Mouse (Mus musculus): ENCODE results near the gene Gm8127. TPM values are rescaled to one million over a fixed set of nuclear protein-coding genes. Genes with fewer than 3 reads are reported as not detected.
"Not testable (repeated sequence)": the region's sequence is repeated elsewhere in the genome, so short reads cannot be mapped to it uniquely, and the experiment has no call there.

Gene Gm8127
- total RNA-seq (2014; fragmentation: Nextera tagmentation) (not detected in 2 replicates), total RNA-seq (2017) (not detected in 2 replicates), polyA plus RNA-seq (2012) (not detected in 2 replicates)

DNA sequence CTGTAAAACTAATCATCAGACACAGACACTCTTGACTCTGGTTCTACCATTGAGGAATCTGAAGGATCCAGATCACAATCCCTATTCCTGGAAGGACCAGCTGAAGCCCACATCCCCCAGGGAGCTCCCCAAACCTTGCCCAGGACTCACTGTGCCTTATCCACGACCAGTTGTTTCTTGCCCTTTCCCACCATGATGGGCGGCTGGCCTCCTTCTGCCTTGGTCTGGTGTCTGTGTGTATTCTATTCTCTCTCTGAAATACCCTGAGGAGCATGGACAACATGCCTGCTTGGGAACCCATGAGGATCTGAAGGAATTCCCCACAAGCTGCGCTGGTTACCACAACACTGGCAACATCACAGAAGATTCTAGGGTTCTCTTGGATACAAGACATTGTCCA lies at the start of gene Gm8127:
Gene Gm8127, minus strand, starts transcription at position 330 of the 400 bp plus-strand sequence.
- H3K4me3 ChIP-seq (ENCODE audit: low read depth, low read length); ATAC-seq (ENCODE audit: extremely low read depth, insufficient number of reproducible peaks, low FRiP score, poor library complexity, severe bottlenecking); DNase-seq (ENCODE audit: low spot score); H3K4me1 ChIP-seq (ENCODE audit: insufficient read depth, low read depth, low read length); H3K36me3 ChIP-seq (replicated peaks); H3K9me3 ChIP-seq (replicated peaks); H3K27me3 ChIP-seq (ENCODE audit: insufficient read depth, low read length): not testable (repeated sequence)

DNA sequence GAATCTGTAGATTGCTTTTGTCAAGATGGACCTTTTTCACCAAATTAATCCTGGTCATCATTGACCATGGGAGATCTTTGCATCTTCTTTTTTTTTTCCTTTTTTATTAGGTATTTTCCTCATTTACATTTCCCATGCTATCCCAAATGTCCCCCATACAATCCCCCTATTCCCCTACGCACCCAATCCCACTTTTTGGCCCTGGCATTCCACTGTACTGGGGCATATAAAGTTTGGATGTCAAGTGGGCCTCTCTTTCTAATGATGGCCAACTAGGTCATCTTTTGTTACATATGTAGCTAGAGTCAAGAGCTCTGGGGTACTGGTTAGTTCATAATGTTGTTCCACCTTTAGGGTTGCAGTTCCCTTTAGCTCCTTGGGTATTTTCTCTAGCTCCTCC lies 44.0 kb upstream of the Gm8127 start:
- not testable (repeated sequence) for H3K4me1 ChIP-seq (ENCODE audit: insufficient read depth, low read depth, low read length); DNase-seq (ENCODE audit: low spot score); H3K9me3 ChIP-seq (replicated peaks); H3K4me3 ChIP-seq (ENCODE audit: low read depth, low read length); H3K27me3 ChIP-seq (ENCODE audit: insufficient read depth, low read length); H3K36me3 ChIP-seq (replicated peaks); ATAC-seq (ENCODE audit: extremely low read depth, insufficient number of reproducible peaks, low FRiP score, poor library complexity, severe bottlenecking)

DNA sequence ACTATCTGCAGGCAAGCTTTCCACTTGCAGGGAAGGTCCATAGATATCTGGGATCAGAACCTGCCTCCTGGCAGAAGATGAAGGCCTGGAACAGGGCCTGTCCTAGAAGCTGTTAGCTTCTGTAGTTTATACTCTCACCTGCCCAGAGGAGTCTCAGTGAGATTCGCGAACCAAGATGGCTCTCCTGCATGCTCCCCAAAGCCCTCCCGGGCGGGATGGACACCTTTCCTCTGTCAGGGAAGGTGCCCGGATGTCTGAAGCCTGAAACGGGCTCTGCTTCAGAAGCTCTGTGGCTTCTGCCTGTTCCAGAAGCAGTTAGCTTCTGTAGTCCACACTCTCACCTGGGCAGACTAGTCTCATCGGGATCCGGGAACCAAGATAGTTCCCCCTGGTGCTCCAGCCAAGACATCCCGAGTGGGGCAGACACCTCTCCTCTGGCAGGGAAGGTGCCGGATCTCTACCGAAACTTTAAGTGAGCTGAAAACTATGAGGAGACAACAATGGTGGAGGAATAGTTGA lies 37.8 kb upstream of the Gm8127 start:
- H3K4me3 ChIP-seq (ENCODE audit: low read depth, low read length); DNase-seq (ENCODE audit: low spot score); H3K9me3 ChIP-seq (replicated peaks); H3K36me3 ChIP-seq (replicated peaks); H3K4me1 ChIP-seq (ENCODE audit: insufficient read depth, low read depth, low read length); ATAC-seq (ENCODE audit: extremely low read depth, insufficient number of reproducible peaks, low FRiP score, poor library complexity, severe bottlenecking); H3K27me3 ChIP-seq (ENCODE audit: insufficient read depth, low read length): not testable (repeated sequence)

- ATAC-seq (ENCODE audit: extremely low read depth, insufficient number of reproducible peaks, low FRiP score, poor library complexity, severe bottlenecking); H3K27me3 ChIP-seq (ENCODE audit: insufficient read depth, low read length); H3K4me1 ChIP-seq (ENCODE audit: insufficient read depth, low read depth, low read length); H3K9me3 ChIP-seq (replicated peaks); DNase-seq (ENCODE audit: low spot score); H3K36me3 ChIP-seq (replicated peaks); H3K4me3 ChIP-seq (ENCODE audit: low read depth, low read length): not testable (repeated sequence)
These were observed 35.0 kb upstream of the Gm8127 start for GRCm38 (mm10) chr14:43328603-43329002.

- H3K36me3 ChIP-seq (replicated peaks); H3K4me1 ChIP-seq (ENCODE audit: insufficient read depth, low read depth, low read length); H3K4me3 ChIP-seq (ENCODE audit: low read depth, low read length); H3K9me3 ChIP-seq (replicated peaks); ATAC-seq (ENCODE audit: extremely low read depth, insufficient number of reproducible peaks, low FRiP score, poor library complexity, severe bottlenecking); H3K27me3 ChIP-seq (ENCODE audit: insufficient read depth, low read length); DNase-seq (ENCODE audit: low spot score): not testable (repeated sequence)
These were observed 25.9 kb upstream of the Gm8127 start for GRCm38 (mm10) chr14:43319516-43319915.

DNA sequence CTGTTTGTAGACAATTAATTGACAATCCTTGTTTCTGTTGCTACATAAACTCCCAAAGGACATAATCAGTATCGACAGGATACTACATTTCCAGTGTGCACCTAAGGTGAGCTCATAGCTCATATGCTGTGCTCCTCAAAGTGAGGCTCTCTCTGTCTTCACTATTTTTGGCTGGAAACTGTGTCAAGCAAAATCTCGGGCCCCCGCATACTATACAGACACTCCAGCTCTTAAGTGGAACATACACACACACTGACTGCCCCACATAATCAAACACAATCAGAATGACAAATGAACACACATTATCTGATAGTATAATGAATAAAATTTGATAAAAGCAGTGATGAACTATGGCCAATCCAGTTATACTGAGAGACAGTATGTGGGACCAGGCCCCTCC lies 15.0 kb downstream of the Gm8127 start:
- not testable (repeated sequence) for ATAC-seq (ENCODE audit: extremely low read depth, insufficient number of reproducible peaks, low FRiP score, poor library complexity, severe bottlenecking); H3K36me3 ChIP-seq (replicated peaks); H3K9me3 ChIP-seq (replicated peaks); DNase-seq (ENCODE audit: low spot score); H3K4me3 ChIP-seq (ENCODE audit: low read depth, low read length); H3K4me1 ChIP-seq (ENCODE audit: insufficient read depth, low read depth, low read length); H3K27me3 ChIP-seq (ENCODE audit: insufficient read depth, low read length)

DNA sequence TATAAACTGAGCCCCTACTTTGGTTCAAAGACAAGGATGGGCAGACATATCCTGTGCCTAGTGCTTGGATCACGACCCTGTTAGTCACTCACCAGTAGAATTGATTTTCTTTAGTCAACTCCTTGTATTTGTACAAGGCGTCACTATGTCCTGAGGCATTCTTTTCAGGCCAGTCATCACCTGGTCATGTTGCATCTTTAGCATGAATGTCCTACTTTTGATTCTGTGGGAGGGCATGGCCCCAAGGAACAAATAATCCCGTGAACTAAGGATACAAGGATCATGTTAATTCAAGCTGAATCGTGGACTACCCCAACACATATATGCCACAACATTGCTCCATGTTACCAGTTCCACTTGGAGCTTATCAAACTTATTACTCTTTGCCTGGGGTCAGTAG lies 15.5 kb downstream of the Gm8127 start:
- not testable (repeated sequence) for H3K27me3 ChIP-seq (ENCODE audit: insufficient read depth, low read length); H3K9me3 ChIP-seq (replicated peaks); DNase-seq (ENCODE audit: low spot score); H3K4me1 ChIP-seq (ENCODE audit: insufficient read depth, low read depth, low read length); ATAC-seq (ENCODE audit: extremely low read depth, insufficient number of reproducible peaks, low FRiP score, poor library complexity, severe bottlenecking); H3K4me3 ChIP-seq (ENCODE audit: low read depth, low read length); H3K36me3 ChIP-seq (replicated peaks)

DNA sequence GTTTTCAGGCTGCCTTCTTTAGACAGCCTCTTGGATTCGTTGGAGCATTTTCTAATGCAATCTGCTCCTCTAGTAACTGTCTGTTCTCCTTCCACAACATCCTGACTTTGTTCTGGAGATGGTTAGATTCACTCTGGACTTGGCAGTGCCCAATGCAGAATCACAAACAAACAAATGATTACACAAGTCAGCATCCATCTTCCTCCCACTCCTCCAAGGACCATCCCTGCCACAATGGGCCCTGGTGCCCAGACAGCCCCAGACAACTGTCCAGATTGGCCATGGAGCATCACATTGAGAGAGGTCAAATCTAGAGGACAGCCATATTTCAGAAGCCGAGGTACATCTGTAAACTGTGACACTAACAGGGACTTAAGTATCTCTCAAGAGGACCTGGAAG lies 16.2 kb downstream of the Gm8127 start:
- H3K36me3 ChIP-seq (replicated peaks); H3K27me3 ChIP-seq (ENCODE audit: insufficient read depth, low read length); DNase-seq (ENCODE audit: low spot score); H3K9me3 ChIP-seq (replicated peaks); H3K4me1 ChIP-seq (ENCODE audit: insufficient read depth, low read depth, low read length); ATAC-seq (ENCODE audit: extremely low read depth, insufficient number of reproducible peaks, low FRiP score, poor library complexity, severe bottlenecking); H3K4me3 ChIP-seq (ENCODE audit: low read depth, low read length): not testable (repeated sequence)

DNA sequence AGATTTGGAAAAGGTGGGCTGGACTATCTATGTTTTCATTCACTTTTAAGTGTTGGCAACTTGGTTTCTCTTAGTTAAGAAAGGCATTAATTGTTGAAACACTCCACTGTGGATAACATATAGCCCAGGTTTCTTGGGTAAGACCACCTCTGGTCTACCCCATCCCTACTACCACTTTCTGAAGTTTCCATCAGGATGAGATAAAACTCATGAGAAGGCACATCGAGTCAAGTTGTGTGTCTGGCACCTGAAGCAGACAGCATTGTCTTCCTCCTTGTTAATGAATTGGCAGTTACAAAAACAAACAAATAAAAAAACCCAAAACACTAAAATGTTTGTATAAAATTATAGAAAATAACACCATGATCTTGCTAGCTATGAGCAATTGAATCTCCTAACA lies 17.9 kb downstream of the Gm8127 start:
- H3K36me3 ChIP-seq (replicated peaks); DNase-seq (ENCODE audit: low spot score): not testable (repeated sequence)

DNA sequence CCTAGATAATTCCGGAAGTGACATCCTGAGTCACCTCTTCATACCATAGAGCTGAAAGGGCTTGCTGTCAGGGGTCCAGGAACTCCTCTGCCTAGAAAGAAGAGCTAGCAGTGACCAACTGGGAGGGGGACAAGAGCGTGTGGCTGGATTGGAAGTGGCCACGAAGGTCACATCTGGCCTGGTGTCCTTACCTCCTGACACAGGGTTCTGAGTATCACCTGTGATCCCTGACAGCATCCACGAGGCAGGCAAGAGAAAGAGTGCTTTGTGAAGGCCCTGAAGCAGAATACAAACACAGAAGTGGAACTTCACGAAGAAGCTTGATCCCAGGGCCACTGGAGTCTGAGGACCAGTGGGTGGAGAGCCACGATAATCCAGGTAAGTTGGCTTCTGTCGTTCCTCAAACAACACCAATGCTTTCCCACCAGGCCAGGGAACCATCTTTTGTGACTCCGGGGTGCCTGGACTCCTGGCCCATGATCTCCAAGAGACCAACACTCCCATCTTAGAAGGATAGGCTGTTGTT lies 18.6 kb downstream of the Gm8127 start, which contains the start of gene Gm9732:
Gene Gm9732, plus strand, starts transcription at position 51 of the 526 bp plus-strand sequence.
- ATAC-seq (ENCODE audit: extremely low read depth, insufficient number of reproducible peaks, low FRiP score, poor library complexity, severe bottlenecking); H3K36me3 ChIP-seq (replicated peaks); H3K4me1 ChIP-seq (ENCODE audit: insufficient read depth, low read depth, low read length); H3K9me3 ChIP-seq (replicated peaks); H3K4me3 ChIP-seq (ENCODE audit: low read depth, low read length); DNase-seq (ENCODE audit: low spot score); H3K27me3 ChIP-seq (ENCODE audit: insufficient read depth, low read length): not testable (repeated sequence)

More for the DNA sequence above, 17.9 kb downstream of the Gm8127 start:
- not testable (repeated sequence) for H3K9me3 ChIP-seq (replicated peaks); H3K27me3 ChIP-seq (ENCODE audit: insufficient read depth, low read length); H3K4me1 ChIP-seq (ENCODE audit: insufficient read depth, low read depth, low read length); H3K4me3 ChIP-seq (ENCODE audit: low read depth, low read length); ATAC-seq (ENCODE audit: extremely low read depth, insufficient number of reproducible peaks, low FRiP score, poor library complexity, severe bottlenecking)

DNA sequence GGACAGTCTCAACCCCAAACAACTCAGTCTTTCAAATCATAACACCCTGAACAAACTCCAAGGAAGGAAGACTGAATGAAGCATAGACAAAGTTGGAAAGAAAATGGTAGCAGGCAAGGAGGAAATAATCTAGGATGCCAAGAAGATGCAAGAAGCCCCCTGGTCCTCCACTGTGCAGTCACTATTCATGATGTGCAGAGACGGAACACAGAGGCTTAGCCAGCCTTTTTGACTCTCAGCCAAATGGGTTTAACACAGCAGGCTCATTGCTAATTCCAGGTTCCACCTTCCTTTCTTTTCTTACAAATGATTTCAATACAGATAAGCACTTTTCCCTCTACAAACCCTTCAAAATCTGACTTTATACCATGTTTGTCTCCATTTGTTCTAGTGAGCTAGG lies 20.5 kb downstream of the Gm8127 start:
- not testable (repeated sequence) for H3K27me3 ChIP-seq (ENCODE audit: insufficient read depth, low read length); H3K4me1 ChIP-seq (ENCODE audit: insufficient read depth, low read depth, low read length); DNase-seq (ENCODE audit: low spot score); H3K9me3 ChIP-seq (replicated peaks); H3K4me3 ChIP-seq (ENCODE audit: low read depth, low read length); ATAC-seq (ENCODE audit: extremely low read depth, insufficient number of reproducible peaks, low FRiP score, poor library complexity, severe bottlenecking); H3K36me3 ChIP-seq (replicated peaks)

DNA sequence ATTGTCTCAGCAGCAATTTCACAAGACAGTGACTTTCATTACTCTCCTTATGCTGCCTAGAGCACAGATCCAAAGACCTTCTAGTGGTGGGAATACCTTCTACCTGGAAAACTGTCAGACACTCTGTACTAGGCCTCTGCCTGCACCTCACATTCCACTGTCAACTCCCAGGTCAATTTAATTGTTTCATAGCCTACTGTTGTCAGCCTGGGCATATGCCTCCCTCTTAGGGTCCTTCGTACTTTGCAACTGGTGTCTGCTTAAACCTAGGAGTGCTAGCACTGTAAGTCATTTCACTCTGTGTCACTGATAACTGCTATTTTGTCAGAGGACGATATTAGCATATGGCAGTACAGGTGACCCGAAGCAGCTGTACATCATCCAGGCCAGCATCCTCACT lies 24.4 kb downstream of the Gm8127 start:
- ATAC-seq (ENCODE audit: extremely low read depth, insufficient number of reproducible peaks, low FRiP score, poor library complexity, severe bottlenecking): not testable (repeated sequence)

More for the DNA sequence above, 24.4 kb downstream of the Gm8127 start:
- H3K4me1 ChIP-seq (ENCODE audit: insufficient read depth, low read depth, low read length); DNase-seq (ENCODE audit: low spot score); H3K27me3 ChIP-seq (ENCODE audit: insufficient read depth, low read length); H3K4me3 ChIP-seq (ENCODE audit: low read depth, low read length); H3K36me3 ChIP-seq (replicated peaks); H3K9me3 ChIP-seq (replicated peaks): not testable (repeated sequence)
